Mouse (Mus musculus) bone marrow macrophage, adult 2 months (primary cell): Measurements from ENCODE around the gene 5730596B20Rik.

Experiments
- CTCF ChIP-seq: IDR thresholded peaks from 2 replicates; pipeline ENCODE4 v1.5.1; 2012; ENCODE audit warnings: low read depth, mild to moderate bottlenecking, low read length, moderate library complexity
- POLR2A ChIP-seq: IDR thresholded peaks from 2 replicates; pipeline ENCODE4 v1.6.1; 2012; ENCODE audit warnings: mild to moderate bottlenecking, low read depth, low read length, borderline replicate concordance

GRCm38 (mm10) chr6:52171331-52171730, 6.0 kb upstream of the 5730596B20Rik start:
- TF ChIP-seq CTCF (no peak), POLR2A (no peak)
